Mouse (Mus musculus): ENCODE measurements at regions not wholly inside any gene's neighbourhood (a gene's known extent, or its start where the extent isn't known, plus 50 kb on each side); places are given as distances from the start of the nearest gene placed in this dataset.

- no peak for ATAC-seq (ENCODE audit: low FRiP score, low TSS enrichment)
- DNase-seq (ENCODE audit: low spot score): no peak
- Histone ChIP-seq H3K9ac (ENCODE audit: low read length) (no peak overlapping the region), H3K4me2 (replicated peaks; ENCODE audit: low read depth) (no peak overlapping the region), H3K27me3 (ENCODE audit: control insufficient read depth, insufficient read depth, low read length) (no peaks in the 10 kb centered on the region), H3K9me3 (ENCODE audit: control insufficient read depth, low read length) (no peaks in the 10 kb centered on the region), H3K27ac (replicated peaks) (no peak overlapping the region), H3K36me3 (ENCODE audit: control insufficient read depth, insufficient read depth, low read length) (no peaks in the 10 kb centered on the region), H3K4me3 (ENCODE audit: low read depth, low read length) (no peak overlapping the region), H3K4me1 (replicated peaks; ENCODE audit: control insufficient read depth, insufficient read depth) (no peaks in the 10 kb centered on the region)
- no peak for TF ChIP-seq EP300 (optimal IDR thresholded peaks at IDR 0.05)
- TF ChIP-seq CTCF (IDR thresholded peaks at IDR 0.05; ENCODE audit: low read depth): no peak
- 77% methylated on average over 2 of the region's 2 CpGs for WGBS
Observed at GRCm38 (mm10) chr4:153675431-153675830, 192.8 kb upstream of the Ajap1 start.

GRCm38 (mm10) chr4:153679151-153679550 lies 196.5 kb upstream of the Ajap1 start:
- no peak overlapping the region for H3K27ac ChIP-seq (replicated peaks)
- 28% methylated on average over 12 of the region's 12 CpGs for WGBS
- H3K4me2 ChIP-seq (replicated peaks; ENCODE audit: low read depth): no peak overlapping the region
- ATAC-seq (ENCODE audit: low FRiP score, low TSS enrichment): no peak
- no peaks in the 10 kb centered on the region for H3K9me3 ChIP-seq (ENCODE audit: control insufficient read depth, low read length)
- peak; percentile 26 for DNase-seq (ENCODE audit: low spot score)
- TF ChIP-seq CTCF (IDR thresholded peaks at IDR 0.05; ENCODE audit: low read depth) (no peak), EP300 (optimal IDR thresholded peaks at IDR 0.05) (no peak)
- no peak overlapping the region for H3K9ac ChIP-seq (ENCODE audit: low read length)
- H3K36me3 ChIP-seq (ENCODE audit: control insufficient read depth, insufficient read depth, low read length): no peaks in the 10 kb centered on the region
- no peaks in the 10 kb centered on the region for H3K4me1 ChIP-seq (replicated peaks; ENCODE audit: control insufficient read depth, insufficient read depth)
- H3K4me3 ChIP-seq (ENCODE audit: low read depth, low read length): no peak overlapping the region
- H3K27me3 ChIP-seq (ENCODE audit: control insufficient read depth, insufficient read depth, low read length): no peaks in the 10 kb centered on the region

DNA sequence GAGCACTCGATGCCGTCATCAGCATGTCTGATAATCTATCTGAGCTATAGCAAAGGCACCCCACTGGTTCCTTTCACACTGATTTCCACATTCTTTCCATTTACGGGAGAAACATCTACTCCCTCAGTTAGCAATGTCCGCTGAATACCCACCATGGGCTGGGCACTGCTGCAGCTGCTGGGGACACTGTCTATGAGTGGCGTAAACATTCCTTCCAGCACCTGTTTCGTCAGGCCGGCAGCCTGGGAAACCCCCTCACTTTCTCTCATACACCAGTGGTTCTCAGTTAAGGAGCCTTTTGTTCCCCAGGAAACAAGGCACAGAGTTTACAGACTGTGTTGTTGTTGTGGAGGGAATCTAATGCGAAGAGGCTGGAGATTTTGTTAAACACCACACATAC lies 205.8 kb upstream of the Ajap1 start:
- H3K4me3 ChIP-seq (ENCODE audit: low read depth, low read length): no peak overlapping the region
- H3K9me3 ChIP-seq (ENCODE audit: control insufficient read depth, low read length): no peaks in the 10 kb centered on the region
- H3K27me3 ChIP-seq (ENCODE audit: control insufficient read depth, insufficient read depth, low read length): no peaks in the 10 kb centered on the region
- no peak overlapping the region for H3K4me2 ChIP-seq (replicated peaks; ENCODE audit: low read depth)
- no peaks in the 10 kb centered on the region for H3K4me1 ChIP-seq (replicated peaks; ENCODE audit: control insufficient read depth, insufficient read depth)
- no peak for TF ChIP-seq EP300 (optimal IDR thresholded peaks at IDR 0.05)
- TF ChIP-seq CTCF (IDR thresholded peaks at IDR 0.05; ENCODE audit: low read depth): no peak
- H3K9ac ChIP-seq (ENCODE audit: low read length): no peak overlapping the region
- H3K27ac ChIP-seq (replicated peaks): no peak overlapping the region
- no peak for DNase-seq (ENCODE audit: low spot score)
- no peaks in the 10 kb centered on the region for H3K36me3 ChIP-seq (ENCODE audit: control insufficient read depth, insufficient read depth, low read length)
- 60% methylated on average over 8 of the region's 8 CpGs for WGBS
- no peak for ATAC-seq (ENCODE audit: low FRiP score, low TSS enrichment)

DNA sequence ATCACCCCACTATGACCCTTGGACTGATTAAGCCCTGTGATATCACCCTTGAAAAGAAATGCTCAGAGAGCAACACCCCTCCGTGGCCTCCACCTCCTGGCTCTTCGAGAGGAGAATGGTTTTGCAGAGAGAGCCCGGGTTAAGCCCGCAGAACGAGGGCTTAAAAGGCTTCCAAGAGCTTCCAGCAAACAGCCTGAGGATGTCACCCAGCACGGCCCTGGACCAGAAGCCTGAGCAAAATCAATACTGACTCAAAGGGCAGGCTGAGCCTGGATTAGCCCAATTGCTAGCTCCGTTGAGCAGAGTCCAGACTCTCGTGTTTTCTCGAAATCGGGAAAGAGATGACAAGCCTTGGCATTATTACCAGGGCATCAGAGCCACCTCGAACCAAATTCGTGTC lies 211.3 kb upstream of the Ajap1 start:
- WGBS: 59% methylated on average over 12 of the region's 12 CpGs
- Histone ChIP-seq H3K4me3 (ENCODE audit: low read depth, low read length) (no peak overlapping the region), H3K27me3 (ENCODE audit: control insufficient read depth, insufficient read depth, low read length) (no peaks in the 10 kb centered on the region), H3K9me3 (ENCODE audit: control insufficient read depth, low read length) (no peaks in the 10 kb centered on the region), H3K9ac (ENCODE audit: low read length) (no peak overlapping the region), H3K4me1 (replicated peaks; ENCODE audit: control insufficient read depth, insufficient read depth) (no peaks in the 10 kb centered on the region), H3K4me2 (replicated peaks; ENCODE audit: low read depth) (no peak overlapping the region), H3K36me3 (ENCODE audit: control insufficient read depth, insufficient read depth, low read length) (no peaks in the 10 kb centered on the region), H3K27ac (replicated peaks) (no peak overlapping the region)
- TF ChIP-seq EP300 (optimal IDR thresholded peaks at IDR 0.05): no peak
- TF ChIP-seq CTCF (IDR thresholded peaks at IDR 0.05; ENCODE audit: low read depth): no peak
- ATAC-seq (ENCODE audit: low FRiP score, low TSS enrichment) (no peak), DNase-seq (ENCODE audit: low spot score) (no peak)

- DNase-seq (ENCODE audit: low spot score) (no peak), ATAC-seq (ENCODE audit: low FRiP score, low TSS enrichment) (no peak)
- Histone ChIP-seq H3K4me1 (replicated peaks; ENCODE audit: control insufficient read depth, insufficient read depth) (no peaks in the 10 kb centered on the region), H3K9ac (ENCODE audit: low read length) (no peak overlapping the region), H3K27ac (replicated peaks) (no peak overlapping the region), H3K4me2 (replicated peaks; ENCODE audit: low read depth) (no peak overlapping the region), H3K4me3 (ENCODE audit: low read depth, low read length) (no peak overlapping the region), H3K27me3 (ENCODE audit: control insufficient read depth, insufficient read depth, low read length) (no peaks in the 10 kb centered on the region), H3K9me3 (ENCODE audit: control insufficient read depth, low read length) (no peaks in the 10 kb centered on the region), H3K36me3 (ENCODE audit: control insufficient read depth, insufficient read depth, low read length) (no peaks in the 10 kb centered on the region)
- WGBS: 42% methylated on average over 14 of the region's 14 CpGs
- TF ChIP-seq EP300 (optimal IDR thresholded peaks at IDR 0.05): no peak
- no peak for TF ChIP-seq CTCF (IDR thresholded peaks at IDR 0.05; ENCODE audit: low read depth)
Observed at GRCm38 (mm10) chr4:153696426-153697040, 213.9 kb upstream of the Ajap1 start.

DNA sequence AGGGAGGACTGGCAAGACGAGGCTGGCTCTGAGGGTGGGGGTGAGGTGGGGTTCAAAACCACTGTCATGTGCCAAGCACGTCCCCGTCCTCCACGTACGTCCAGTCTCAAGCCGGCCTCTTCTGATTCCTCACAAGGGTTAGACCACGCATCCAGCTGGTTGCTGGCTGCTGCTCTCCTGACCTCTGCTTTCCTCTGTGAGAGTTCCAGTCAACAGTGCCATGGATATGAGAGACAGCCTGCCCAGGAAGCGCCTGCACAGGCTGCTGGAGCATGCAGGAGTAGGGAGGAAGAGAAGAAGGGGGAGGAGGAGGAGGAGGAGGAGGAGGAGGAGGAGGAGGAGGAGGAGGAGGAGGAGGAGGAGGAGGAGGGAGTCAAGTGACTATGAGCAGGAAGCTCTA lies 224.6 kb upstream of the Ajap1 start:
- Histone ChIP-seq H3K4me2 (replicated peaks; ENCODE audit: low read depth) (no peak overlapping the region), H3K27ac (replicated peaks) (no peak overlapping the region), H3K9ac (ENCODE audit: low read length) (no peak overlapping the region), H3K36me3 (ENCODE audit: control insufficient read depth, insufficient read depth, low read length) (no peaks in the 10 kb centered on the region), H3K4me1 (replicated peaks; ENCODE audit: control insufficient read depth, insufficient read depth) (no peaks in the 10 kb centered on the region), H3K9me3 (ENCODE audit: control insufficient read depth, low read length) (no peaks in the 10 kb centered on the region), H3K4me3 (ENCODE audit: low read depth, low read length) (no peak overlapping the region), H3K27me3 (ENCODE audit: control insufficient read depth, insufficient read depth, low read length) (no peaks in the 10 kb centered on the region)
- WGBS: 57% methylated on average over 7 of the region's 8 CpGs
- no peak for DNase-seq (ENCODE audit: low spot score)
- no peak for ATAC-seq (ENCODE audit: low FRiP score, low TSS enrichment)
- TF ChIP-seq CTCF (IDR thresholded peaks at IDR 0.05; ENCODE audit: low read depth) (no peak), EP300 (optimal IDR thresholded peaks at IDR 0.05) (no peak)
